Comparison of ENCODE assay signal across 26 mouse cellular contexts in genomic region chr4:100894142-100894541, GRCm38 (mm10).
DNase-seq lines count a peak whose midpoint lies in the region; ATAC-seq and TF ChIP-seq lines count a peak whose summit lies in the region.
"Had no signal": no experiment of that assay in that cellular context is flagged by ENCODE, and none has a peak within 500 bp of the region (broad histone marks: within the 10 kb centered on the region; RNA-seq: fewer than 3 reads in every experiment).

No protein-coding gene starts in this region.

- ATAC-seq in heart, embryonic 13.5 days (ENCODE audit: extremely low read depth, insufficient number of reproducible peaks, low FRiP score, low TSS enrichment), result no peak
- ATAC-seq in heart, embryonic 16.5 days (replicated peaks; ENCODE audit: extremely low read depth, insufficient read depth, low FRiP score), result no peak
- peak; percentile 62 for ATAC-seq in intestine, embryonic 16.5 days
- no peak for ATAC-seq in hindbrain, embryonic 12.5 days (ENCODE audit: low FRiP score)
- ATAC-seq: forebrain, embryonic 14.5 days; forebrain, postnatal 0 days; hindbrain, postnatal 0 days; inflammation-experienced regulatory T-cells, adult 6 months had no signal

- H3K27ac ChIP-seq in heart, embryonic 10.5 days, result no peak overlapping the region
- H3K27ac ChIP-seq in heart, embryonic 13.5 days (replicated peaks), result peak overlapping the region; percentile 63
- H3K27ac ChIP-seq in heart, adult 2 months, result no peak overlapping the region
- peak overlapping the region; percentile 58; the same call in 1 of the 2 replicates for H3K27ac ChIP-seq in heart, embryonic 16.5 days (ENCODE audit: low read length)
- H3K27ac ChIP-seq in intestine, embryonic 16.5 days (ENCODE audit: low read length), result peak overlapping the region; percentile 54
- no peak overlapping the region for H3K27ac ChIP-seq in hindbrain, embryonic 12.5 days
- H3K27ac ChIP-seq: gastrocnemius, adult 2 months; hindbrain, embryonic 10.5 days; hindbrain, embryonic 14.5 days; hindbrain, postnatal 0 days had no signal

- H3K79me2 ChIP-seq in heart, adult 2 months (replicated peaks; ENCODE audit: control insufficient read depth, insufficient read depth, low read length), result no peaks in the 10 kb centered on the region

- TF ChIP-seq EP300 in heart, adult 2 months (IDR thresholded peaks at IDR 0.05; ENCODE audit: insufficient read depth, low read depth, low read length), result no peak

- peaks cover 22% of the 10 kb centered on the region for H3K4me1 ChIP-seq in heart, embryonic 10.5 days
- H3K4me1 ChIP-seq in heart, embryonic 13.5 days, result peaks cover 27% of the 10 kb centered on the region
- H3K4me1 ChIP-seq in heart, adult 2 months (ENCODE audit: control insufficient read depth, insufficient read depth, low read length), result no peaks in the 10 kb centered on the region
- H3K4me1 ChIP-seq in heart, embryonic 16.5 days (ENCODE audit: control insufficient read depth, insufficient read depth, low read length), result peaks cover 15% of the 10 kb centered on the region
- H3K4me1 ChIP-seq in intestine, embryonic 16.5 days (ENCODE audit: control insufficient read depth, insufficient read depth, low read length), result peaks cover 7% of the 10 kb centered on the region
- peaks cover 16% of the 10 kb centered on the region for H3K4me1 ChIP-seq in hindbrain, embryonic 12.5 days

- H3K9ac ChIP-seq in heart, embryonic 13.5 days, result no peak overlapping the region
- H3K9ac ChIP-seq in heart, adult 2 months (ENCODE audit: low read depth, low read length), result no peak overlapping the region
- no peak overlapping the region for H3K9ac ChIP-seq in heart, embryonic 16.5 days (ENCODE audit: low read length)
- no peak overlapping the region for H3K9ac ChIP-seq in intestine, embryonic 16.5 days (ENCODE audit: low read depth, low read length)
- no peak overlapping the region for H3K9ac ChIP-seq in hindbrain, embryonic 12.5 days
- H3K9ac ChIP-seq: forebrain, postnatal 0 days; hindbrain, embryonic 14.5 days had no signal

- no peaks in the 10 kb centered on the region for H3K9me3 ChIP-seq in heart, embryonic 10.5 days
- no peaks in the 10 kb centered on the region for H3K9me3 ChIP-seq in heart, embryonic 13.5 days
- H3K9me3 ChIP-seq in heart, embryonic 16.5 days (replicated peaks; ENCODE audit: control insufficient read depth, low read length), result no peaks in the 10 kb centered on the region
- no peaks in the 10 kb centered on the region for H3K9me3 ChIP-seq in intestine, embryonic 16.5 days (ENCODE audit: control insufficient read depth, low read length)
- no peaks in the 10 kb centered on the region for H3K9me3 ChIP-seq in hindbrain, embryonic 12.5 days (replicated peaks)
- H3K9me3 ChIP-seq: hindbrain, embryonic 10.5 days had no signal

- intact Hi-C loops in heart, postnatal 36 days (cut with DNase I), result no loop called here
- intact Hi-C loops in heart, adult 2 months (cut with DNase I), result no loop called here
- intact Hi-C loops in heart, postnatal 14 days (cut with DNase I), result no loop called here

- no peak for TF ChIP-seq CTCF in heart, adult 2 months (IDR thresholded peaks at IDR 0.05)

- WGBS in heart, embryonic 10.5 days, result 57% methylated on average over 2 of the region's 2 CpGs
- 57% methylated on average over 2 of the region's 2 CpGs for WGBS in heart, embryonic 13.5 days
- 73% methylated on average over 2 of the region's 2 CpGs for WGBS in heart, adult 2 months
- 58% methylated on average over 2 of the region's 2 CpGs for WGBS in heart, embryonic 16.5 days
- WGBS in intestine, embryonic 16.5 days, result 64% methylated on average over 2 of the region's 2 CpGs
- WGBS in hindbrain, embryonic 12.5 days, result 72% methylated on average over 2 of the region's 2 CpGs

- no peaks in the 10 kb centered on the region for H3K27me3 ChIP-seq in heart, embryonic 10.5 days (ENCODE audit: insufficient read depth, poor library complexity, severe bottlenecking)
- no peaks in the 10 kb centered on the region for H3K27me3 ChIP-seq in heart, embryonic 13.5 days (replicated peaks)
- H3K27me3 ChIP-seq in heart, adult 2 months (ENCODE audit: control insufficient read depth, insufficient read depth, low read length), result no peaks in the 10 kb centered on the region
- no peaks in the 10 kb centered on the region for H3K27me3 ChIP-seq in heart, embryonic 16.5 days (ENCODE audit: control insufficient read depth, insufficient read depth, low read length)
- no peaks in the 10 kb centered on the region for H3K27me3 ChIP-seq in intestine, embryonic 16.5 days (replicated peaks; ENCODE audit: control insufficient read depth, insufficient read depth, low read length)
- no peaks in the 10 kb centered on the region for H3K27me3 ChIP-seq in hindbrain, embryonic 12.5 days

- TF ChIP-seq POLR2A in heart, adult 2 months (IDR thresholded peaks at IDR 0.05; ENCODE audit: insufficient read depth, low read depth, low read length), result no peak

- H3K4me2 ChIP-seq in heart, embryonic 13.5 days, result no peak overlapping the region
- no peak overlapping the region for H3K4me2 ChIP-seq in heart, embryonic 16.5 days (ENCODE audit: low read depth, low read length)
- no peak overlapping the region for H3K4me2 ChIP-seq in intestine, embryonic 16.5 days (ENCODE audit: low read depth, low read length)
- no peak overlapping the region for H3K4me2 ChIP-seq in hindbrain, embryonic 12.5 days (replicated peaks)
- H3K4me2 ChIP-seq: hindbrain, embryonic 14.5 days had no signal

- H3K36me3 ChIP-seq in heart, embryonic 10.5 days, result peaks cover 4% of the 10 kb centered on the region; the same call in 1 of the 2 replicates
- H3K36me3 ChIP-seq in heart, embryonic 13.5 days, result peaks cover 15% of the 10 kb centered on the region
- H3K36me3 ChIP-seq in heart, adult 2 months (ENCODE audit: control insufficient read depth, insufficient read depth, low read length), result no peaks in the 10 kb centered on the region
- H3K36me3 ChIP-seq in heart, embryonic 16.5 days (ENCODE audit: control insufficient read depth, insufficient read depth), result 0 out of 2 replicates have a peak, but pooled peaks cover 2% of the 10 kb centered on the region
- no peaks in the 10 kb centered on the region for H3K36me3 ChIP-seq in intestine, embryonic 16.5 days (ENCODE audit: control insufficient read depth, insufficient read depth, low read length)
- 0 out of 2 replicates have a peak, but pooled peaks cover 7% of the 10 kb centered on the region for H3K36me3 ChIP-seq in hindbrain, embryonic 12.5 days

- DNase-seq in heart, embryonic 10.5 days (ENCODE audit: low spot score), result peak; percentile 22
- DNase-seq in heart, postnatal 36 days, result no peak
- DNase-seq in heart, adult 2 months, result no peak
- no peak for DNase-seq in heart, postnatal 14 days
- DNase-seq: adrenal gland, adult 2 months; adrenal gland, postnatal 14 days; B cell, adult 2 months; cerebellum, adult 11 months; cerebellum, adult 2 months; cerebellum, adult 9-11 months; cerebellum, postnatal 25 days; forebrain, postnatal 0 days; gastrocnemius, adult 2 months; gastrocnemius, postnatal 14 days; heart, adult 11 months; kidney, adult 18-20 months; kidney, postnatal 14 days had no signal

- H3K4me3 ChIP-seq in heart, embryonic 10.5 days, result no peak overlapping the region
- no peak overlapping the region for H3K4me3 ChIP-seq in heart, embryonic 13.5 days
- H3K4me3 ChIP-seq in heart, adult 2 months, result no peak overlapping the region
- no peak overlapping the region for H3K4me3 ChIP-seq in heart, embryonic 16.5 days (ENCODE audit: low read length)
- no peak overlapping the region for H3K4me3 ChIP-seq in intestine, embryonic 16.5 days (ENCODE audit: low read length)
- H3K4me3 ChIP-seq in hindbrain, embryonic 12.5 days, result no peak overlapping the region
- H3K4me3 ChIP-seq: gastrocnemius, adult 2 months; hindbrain, embryonic 10.5 days had no signal

Comparison
In these comparisons a context has a peak if more than half of its experiments do, and no peak if none do; other contexts are left out.
1. H3K27ac ChIP-seq: peak in heart, embryonic 13.5 days (single experiment), heart, embryonic 16.5 days (single experiment) and intestine, embryonic 16.5 days (single experiment); none in heart, embryonic 10.5 days (single experiment), heart, adult 2 months (single experiment) and hindbrain, embryonic 12.5 days (single experiment).